Mouse (Mus musculus) midbrain, embryonic 13.5 days (tissue): ENCODE measurements around the gene Pard3. TPM values are rescaled to one million over a fixed set of nuclear protein-coding genes. Genes with fewer than 3 reads are reported as not detected.

Experiments used
- ATAC-seq: fragments of 200-750 bp; cut with Nextera tagmentation; 2 replicates; pipeline ENCODE4 v1.8.0; 2017; ENCODE audit warnings: mild to moderate bottlenecking, moderate TSS enrichment, moderate library complexity
- H3K27ac ChIP-seq: fragments of 300-500 bp; sonication (generic); 2 replicates; pipeline ENCODE4 v1.5.1; 2015; ENCODE audit warnings: inconsistent platforms, mild to moderate bottlenecking, moderate library complexity
- H3K27me3 ChIP-seq: fragments of 300-500 bp; sonication (generic); 2 replicates; pipeline ENCODE4 v1.6.1; 2015; ENCODE audit warnings: mild to moderate bottlenecking, inconsistent platforms
- H3K36me3 ChIP-seq: fragments of 300-500 bp; sonication (generic); 2 replicates; pipeline ENCODE4 v1.6.1; 2015; ENCODE audit warnings: mild to moderate bottlenecking, inconsistent platforms
- H3K4me1 ChIP-seq: fragments of 300-500 bp; sonication (generic); replicated peaks from 2 replicates; pipeline ENCODE4 v1.6.1; 2015; ENCODE audit warnings: inconsistent platforms
- H3K4me2 ChIP-seq: fragments of 300-500 bp; sonication (generic); replicated peaks from 2 replicates; pipeline ENCODE4 v1.6.1; 2015; ENCODE audit warnings: moderate library complexity, mild to moderate bottlenecking, inconsistent platforms
- H3K4me3 ChIP-seq: fragments of 300-500 bp; sonication (generic); replicated peaks from 2 replicates; pipeline ENCODE4 v1.5.1; 2015; ENCODE audit warnings: mild to moderate bottlenecking, inconsistent platforms
- H3K9ac ChIP-seq: fragments of 300-500 bp; sonication (generic); replicated peaks from 2 replicates; pipeline ENCODE4 v1.6.1; 2015; ENCODE audit warnings: mild to moderate bottlenecking, inconsistent platforms
- H3K9me3 ChIP-seq: fragments of 300-500 bp; sonication (generic); 2 replicates; pipeline ENCODE4 v1.6.1; 2016; ENCODE audit warnings: mild to moderate bottlenecking, inconsistent platforms
- WGBS: fragments of 180-500 bp; shearing (Covaris S2); methylation state at CpG from one replicate; pipeline ENCODE4 v1.1.7; 2015; 5-methylcytosine and 5-hydroxymethylcytosine counted together
- polyA plus RNA-seq: library from polyadenylated mRNA; unstranded; fragments of >200 nt; fragmentation: Nextera tagmentation; extraction: Ambion mirVana; gene quantifications from 2 replicates; pipeline ENCODE4 v1.2.1, GENCODE M21; 2015

The Pard3 gene
- polyA plus RNA-seq, 1 experiment from 2014 or later, result 22.8 TPM

GRCm38 (mm10) chr8:127569212-127569611 is 505.5 kb downstream of the Pard3 start:
- no peaks in the 10 kb centered on the region for H3K27me3 ChIP-seq
- H3K36me3 ChIP-seq, result no peaks in the 10 kb centered on the region
- no peak overlapping the region for H3K4me3 ChIP-seq
- WGBS, result 91% methylated on average over 5 of the region's 5 CpGs
- no peak overlapping the region for H3K4me2 ChIP-seq
- no peak overlapping the region for H3K27ac ChIP-seq
- no peaks in the 10 kb centered on the region for H3K9me3 ChIP-seq
- H3K4me1 ChIP-seq, result peaks cover 8% of the 10 kb centered on the region
- no peak for ATAC-seq
- no peak overlapping the region for H3K9ac ChIP-seq

GRCm38 (mm10) chr8:127570527-127570926 is 506.8 kb downstream of the Pard3 start:
- Histone ChIP-seq H3K4me1 (peaks cover 4% of the 10 kb centered on the region; the same call in 1 of the 2 replicates), H3K9ac (no peak overlapping the region), H3K27me3 (no peaks in the 10 kb centered on the region), H3K27ac (no peak overlapping the region; the same call in 1 of the 2 replicates), H3K4me3 (no peak overlapping the region), H3K4me2 (no peak overlapping the region), H3K9me3 (no peaks in the 10 kb centered on the region), H3K36me3 (no peaks in the 10 kb centered on the region)
- 95% methylated on average over 1 of the region's 1 CpGs for WGBS
- no peak for ATAC-seq

GRCm38 (mm10) chr8:127572493-127572892 is 508.8 kb downstream of the Pard3 start:
- Histone ChIP-seq H3K27ac (no peak overlapping the region), H3K27me3 (no peaks in the 10 kb centered on the region), H3K9me3 (no peaks in the 10 kb centered on the region), H3K9ac (no peak overlapping the region), H3K4me1 (peaks cover 4% of the 10 kb centered on the region; the same call in 1 of the 2 replicates), H3K4me2 (no peak overlapping the region), H3K36me3 (no peaks in the 10 kb centered on the region), H3K4me3 (no peak overlapping the region)
- ATAC-seq, result no peak
- 90% methylated on average over 4 of the region's 4 CpGs for WGBS

- no peak for ATAC-seq
- no peak overlapping the region for H3K27ac ChIP-seq
- no peaks in the 10 kb centered on the region for H3K9me3 ChIP-seq
- H3K4me2 ChIP-seq, result no peak overlapping the region
- H3K27me3 ChIP-seq, result no peaks in the 10 kb centered on the region
- H3K4me1 ChIP-seq, result 0 out of 2 replicates have a peak, but pooled peaks cover 4% of the 10 kb centered on the region
- H3K36me3 ChIP-seq, result no peaks in the 10 kb centered on the region
- WGBS, result 92% methylated on average over 4 of the region's 4 CpGs
- H3K4me3 ChIP-seq, result no peak overlapping the region
- H3K9ac ChIP-seq, result no peak overlapping the region
These were observed 513.0 kb downstream of the Pard3 start for GRCm38 (mm10) chr8:127576657-127577056.

GRCm38 (mm10) chr8:127577656-127578055 is 514.0 kb downstream of the Pard3 start:
- WGBS, result 42% methylated on average over 6 of the region's 6 CpGs
- no peak for ATAC-seq

GRCm38 (mm10) chr8:127579436-127579835 is 515.7 kb downstream of the Pard3 start:
- no peaks in the 10 kb centered on the region for H3K9me3 ChIP-seq
- no peak overlapping the region for H3K4me2 ChIP-seq
- H3K9ac ChIP-seq, result no peak overlapping the region
- H3K27ac ChIP-seq, result no peak overlapping the region
- H3K36me3 ChIP-seq, result no peaks in the 10 kb centered on the region
- 94% methylated on average over 9 of the region's 9 CpGs for WGBS
- H3K27me3 ChIP-seq, result no peaks in the 10 kb centered on the region
- no peak overlapping the region for H3K4me3 ChIP-seq
- ATAC-seq, result no peak
- no peaks in the 10 kb centered on the region for H3K4me1 ChIP-seq

More at GRCm38 (mm10) chr8:127577656-127578055, 514.0 kb downstream of the Pard3 start:
- H3K9ac ChIP-seq, result no peak overlapping the region
- H3K9me3 ChIP-seq, result no peaks in the 10 kb centered on the region
- no peak overlapping the region for H3K4me3 ChIP-seq
- no peaks in the 10 kb centered on the region for H3K4me1 ChIP-seq
- no peaks in the 10 kb centered on the region for H3K36me3 ChIP-seq
- H3K27me3 ChIP-seq, result no peaks in the 10 kb centered on the region
- H3K27ac ChIP-seq, result no peak overlapping the region
- H3K4me2 ChIP-seq, result no peak overlapping the region

- no peaks in the 10 kb centered on the region for H3K27me3 ChIP-seq
- no peak for ATAC-seq
- H3K4me1 ChIP-seq, result no peaks in the 10 kb centered on the region
- no peaks in the 10 kb centered on the region for H3K9me3 ChIP-seq
- no peak overlapping the region for H3K4me3 ChIP-seq
- 95% methylated on average over 2 of the region's 2 CpGs for WGBS
- no peak overlapping the region for H3K27ac ChIP-seq
- H3K36me3 ChIP-seq, result no peaks in the 10 kb centered on the region
- H3K9ac ChIP-seq, result no peak overlapping the region
- no peak overlapping the region for H3K4me2 ChIP-seq
These were observed 519.7 kb downstream of the Pard3 start for GRCm38 (mm10) chr8:127583429-127583828.

- Histone ChIP-seq H3K9me3 (no peaks in the 10 kb centered on the region), H3K9ac (no peak overlapping the region), H3K27ac (no peak overlapping the region), H3K36me3 (no peaks in the 10 kb centered on the region), H3K27me3 (no peaks in the 10 kb centered on the region), H3K4me1 (peaks cover 6% of the 10 kb centered on the region; the same call in 1 of the 2 replicates), H3K4me3 (no peak overlapping the region), H3K4me2 (no peak overlapping the region)
- ATAC-seq, result no peak
- WGBS, result 90% methylated on average over 8 of the region's 8 CpGs
These were observed 521.9 kb downstream of the Pard3 start for GRCm38 (mm10) chr8:127585618-127586017.

GRCm38 (mm10) chr8:127586681-127587080 is 523.0 kb downstream of the Pard3 start:
- no peaks in the 10 kb centered on the region for H3K9me3 ChIP-seq
- no peak for ATAC-seq
- H3K9ac ChIP-seq, result no peak overlapping the region
- no peak overlapping the region for H3K4me2 ChIP-seq
- no peaks in the 10 kb centered on the region for H3K36me3 ChIP-seq
- H3K27me3 ChIP-seq, result no peaks in the 10 kb centered on the region
- WGBS, result 81% methylated on average over 5 of the region's 5 CpGs
- no peak overlapping the region for H3K4me3 ChIP-seq
- H3K27ac ChIP-seq, result no peak overlapping the region
- peaks cover 12% of the 10 kb centered on the region; the same call in 1 of the 2 replicates for H3K4me1 ChIP-seq

- 66% methylated on average over 4 of the region's 4 CpGs for WGBS
- Histone ChIP-seq H3K4me2 (no peak overlapping the region), H3K4me1 (peaks cover 12% of the 10 kb centered on the region; the same call in 1 of the 2 replicates), H3K36me3 (no peaks in the 10 kb centered on the region), H3K4me3 (no peak overlapping the region), H3K9me3 (no peaks in the 10 kb centered on the region), H3K9ac (no peak overlapping the region), H3K27ac (no peak overlapping the region), H3K27me3 (no peaks in the 10 kb centered on the region)
- no peak for ATAC-seq
These were observed 524.6 kb downstream of the Pard3 start for GRCm38 (mm10) chr8:127588313-127588712.

- H3K27me3 ChIP-seq, result no peaks in the 10 kb centered on the region
- no peaks in the 10 kb centered on the region for H3K36me3 ChIP-seq
- no peaks in the 10 kb centered on the region for H3K9me3 ChIP-seq
- no peak overlapping the region for H3K27ac ChIP-seq
- no peak overlapping the region for H3K4me3 ChIP-seq
- no peak overlapping the region for H3K9ac ChIP-seq
- no peak overlapping the region for H3K4me2 ChIP-seq
- ATAC-seq, result no peak
- peaks cover 12% of the 10 kb centered on the region; the same call in 1 of the 2 replicates for H3K4me1 ChIP-seq
- WGBS, result 49% methylated on average over 4 of the region's 4 CpGs
These were observed 525.6 kb downstream of the Pard3 start for GRCm38 (mm10) chr8:127589291-127589690.

- no peak overlapping the region for H3K4me3 ChIP-seq
- H3K4me2 ChIP-seq, result no peak overlapping the region
- 0 out of 2 replicates have a peak, but pooled peaks have one; percentile 6 for ATAC-seq
- H3K36me3 ChIP-seq, result 0 out of 2 replicates have a peak, but pooled peaks cover 5% of the 10 kb centered on the region
- no peak overlapping the region for H3K27ac ChIP-seq
- peaks cover 12% of the 10 kb centered on the region; the same call in 1 of the 2 replicates for H3K4me1 ChIP-seq
- H3K27me3 ChIP-seq, result no peaks in the 10 kb centered on the region
- WGBS, result 73% methylated on average over 5 of the region's 5 CpGs
- H3K9me3 ChIP-seq, result no peaks in the 10 kb centered on the region
- no peak overlapping the region for H3K9ac ChIP-seq
These were observed 527.0 kb downstream of the Pard3 start for GRCm38 (mm10) chr8:127590674-127591186.
